Comparison of ENCODE assay signal across 8 mouse cellular contexts in genomic region chr8:106718091-106718500, GRCm38 (mm10). TPM values are rescaled to one million over a fixed set of nuclear protein-coding genes. Genes with fewer than 3 reads are reported as not detected.
DNase-seq lines count a peak whose midpoint lies in the region; ATAC-seq and TF ChIP-seq lines count a peak whose summit lies in the region.

No protein-coding gene starts in this region.

- intact Hi-C loops in gastrocnemius, adult 2 months (cut with DNase I) = loop anchor here (1.0 to 5.0 kb wide), 2 partner anchors 154 to 169 kb away; partner anchors contain the start of gene Has3
- intact Hi-C loops in left cerebral cortex, adult 2 months (cut with DNase I) = loop anchor here (1.0 to 5.0 kb wide), 3 partner anchors 154 to 284 kb away; partner anchors contain the start of gene Has3

- H3K36me3 ChIP-seq in hindbrain, embryonic 16.5 days (ENCODE audit: control insufficient read depth, insufficient read depth, low read length) = no peaks in the 10 kb centered on the region

- H3K4me1 ChIP-seq in hindbrain, embryonic 16.5 days (ENCODE audit: control insufficient read depth, insufficient read depth, low read depth, low read length) = peaks cover 3% of the 10 kb centered on the region; the same call in 1 of the 2 replicates

- H3K27ac ChIP-seq in gastrocnemius, adult 2 months = peak overlapping the region; percentile 88
- no peak overlapping the region for H3K27ac ChIP-seq in hindbrain, embryonic 16.5 days (ENCODE audit: low read depth, low read length)
- H3K27ac ChIP-seq in left cerebral cortex, adult 2 months = peak overlapping the region; percentile 51; the same call in 1 of the 2 replicates

- H3K4me3 ChIP-seq in gastrocnemius, adult 2 months = peak overlapping the region; percentile 56
- H3K4me3 ChIP-seq in hindbrain, embryonic 16.5 days (ENCODE audit: low read length) = peak overlapping the region; percentile 30
- H3K4me3 ChIP-seq in left cerebral cortex, adult 2 months = peak overlapping the region; percentile 37

- H3K9me3 ChIP-seq in hindbrain, embryonic 16.5 days (ENCODE audit: control insufficient read depth, low read length) = no peaks in the 10 kb centered on the region

- H3K27me3 ChIP-seq in hindbrain, embryonic 16.5 days (replicated peaks; ENCODE audit: control insufficient read depth, insufficient read depth, low read length) = no peaks in the 10 kb centered on the region; the same call in 1 of the 2 replicates

- 17% methylated on average over 17 of the region's 17 CpGs for WGBS in hindbrain, embryonic 16.5 days

- peak overlapping the region; percentile 51 for H3K9ac ChIP-seq in hindbrain, embryonic 16.5 days (ENCODE audit: low read depth, low read length)

- peak; percentile 82 for ATAC-seq in hindbrain, embryonic 16.5 days

- peak; percentile 16 for DNase-seq in T-cell, adult 2 months (ENCODE audit: low spot score)
- peak; percentile 77 to 78 for DNase-seq in cerebellum, postnatal 36 days
- peak; percentile 89 for DNase-seq in gastrocnemius, adult 2 months
- DNase-seq in left cerebral cortex, adult 2 months (ENCODE audit: extremely low spot score in 1 of 2, low spot score in 2 of 2) = peak; percentile 76 to 79
- peak; percentile 72 for DNase-seq in mesoderm, embryonic 11.5 days (ENCODE audit: low read depth, low spot score)
- DNase-seq in right cerebral cortex, postnatal 36 days (ENCODE audit: low spot score in 2 of 2) = peak; percentile 60 to 65
- peak; percentile 55 to 80 for DNase-seq in urinary bladder, postnatal 4 days (ENCODE audit: low spot score in 2 of 2)

- peak overlapping the region; percentile 60 for H3K4me2 ChIP-seq in hindbrain, embryonic 16.5 days (ENCODE audit: low read length)

- peak; percentile 93 for TF ChIP-seq CTCF in gastrocnemius, adult 2 months (IDR thresholded peaks at IDR 0.05)
- peak; percentile 90 for TF ChIP-seq CTCF in left cerebral cortex, adult 2 months (IDR thresholded peaks at IDR 0.05)

RNA-seq across cellular contexts. Expression of gene Tango6, which starts 35.2 kb away (rescaled TPM):
- 10 to 100 TPM; 12.2 to 12.7 TPM for total RNA-seq in gastrocnemius, adult 2 months (2021)
- 5.5 and 5.9 TPM in 2 replicates for polyA plus RNA-seq in hindbrain, embryonic 16.5 days (2015; fragmentation: Nextera tagmentation; extraction: Ambion mirVana)
- 1 to 10 TPM; 6.5 to 6.9 TPM for total RNA-seq in left cerebral cortex, adult 2 months (2021)

Comparison
In these comparisons a context has a peak if more than half of its experiments do, and no peak if none do; other contexts are left out.
1. DNase-seq: peak in every context shown above with its lines; median percentile 89 in gastrocnemius, adult 2 months; 78 in cerebellum, postnatal 36 days; 78 in left cerebral cortex, adult 2 months; 72 in mesoderm, embryonic 11.5 days; 68 in urinary bladder, postnatal 4 days; 62 in right cerebral cortex, postnatal 36 days; 16 in T-cell, adult 2 months.